Mouse (Mus musculus): ENCODE results near the gene Snx33.

Gene Snx33

GRCm38 (mm10) chr9:56890522-56891250, 37.5 kb downstream of the Snx33 start:
- DNase-seq (ENCODE audit: low read depth, low spot score) = no peak

GRCm38 (mm10) chr9:56889817-56890216, 38.4 kb downstream of the Snx33 start:
- DNase-seq (ENCODE audit: low read depth, low spot score) = peak; percentile 92

- DNase-seq (ENCODE audit: low read depth, low spot score) = no peak
These were observed 40.6 kb downstream of the Snx33 start for GRCm38 (mm10) chr9:56887581-56887980.

GRCm38 (mm10) chr9:56886601-56887000, 41.6 kb downstream of the Snx33 start:
- no peak for DNase-seq (ENCODE audit: low read depth, low spot score)

DNA sequence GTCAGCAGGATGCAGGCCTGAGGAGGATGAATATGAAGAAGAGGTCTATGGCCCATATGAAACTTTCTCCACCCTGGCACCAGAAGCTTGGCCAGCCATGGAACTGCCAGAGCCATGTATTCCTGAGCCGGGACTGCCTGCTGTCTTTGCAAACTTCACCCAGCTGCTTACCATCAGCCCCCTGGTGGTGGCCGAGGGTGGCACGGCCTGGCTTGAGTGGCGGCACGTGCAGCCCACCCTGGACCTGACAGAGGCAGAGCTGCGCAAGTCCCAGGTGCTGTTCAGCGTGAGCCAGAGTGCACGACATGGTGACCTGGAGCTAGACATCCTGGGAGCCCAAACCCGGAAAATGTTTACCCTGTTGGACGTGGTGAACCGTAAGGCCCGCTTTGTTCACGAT, 42.1 kb downstream of the Snx33 start:
- DNase-seq (ENCODE audit: low read depth, low spot score) = no peak

- no peak for DNase-seq (ENCODE audit: low read depth, low spot score)
These were observed 43.8 kb downstream of the Snx33 start for GRCm38 (mm10) chr9:56884328-56884727.

DNA sequence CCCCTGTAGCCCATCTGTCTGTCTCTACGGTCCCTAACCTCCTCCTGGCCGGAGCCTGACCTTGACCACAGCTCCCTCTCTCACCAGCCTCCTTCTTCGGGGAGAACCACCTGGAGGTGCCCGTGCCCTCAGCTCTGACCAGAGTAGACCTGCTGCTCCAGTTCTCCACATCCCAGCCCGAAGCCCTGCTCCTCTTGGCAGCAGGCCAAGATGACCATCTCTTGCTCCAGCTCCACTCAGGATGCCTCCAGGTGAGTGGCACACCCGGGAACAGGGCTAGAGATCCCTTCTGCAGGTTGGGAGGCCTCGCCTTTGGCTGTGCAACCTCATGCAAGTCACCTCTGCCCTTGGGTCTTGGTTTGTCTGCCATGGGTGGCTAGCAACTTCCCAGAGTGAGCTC, 44.7 kb downstream of the Snx33 start:
- DNase-seq (ENCODE audit: low read depth, low spot score) = no peak

DNA sequence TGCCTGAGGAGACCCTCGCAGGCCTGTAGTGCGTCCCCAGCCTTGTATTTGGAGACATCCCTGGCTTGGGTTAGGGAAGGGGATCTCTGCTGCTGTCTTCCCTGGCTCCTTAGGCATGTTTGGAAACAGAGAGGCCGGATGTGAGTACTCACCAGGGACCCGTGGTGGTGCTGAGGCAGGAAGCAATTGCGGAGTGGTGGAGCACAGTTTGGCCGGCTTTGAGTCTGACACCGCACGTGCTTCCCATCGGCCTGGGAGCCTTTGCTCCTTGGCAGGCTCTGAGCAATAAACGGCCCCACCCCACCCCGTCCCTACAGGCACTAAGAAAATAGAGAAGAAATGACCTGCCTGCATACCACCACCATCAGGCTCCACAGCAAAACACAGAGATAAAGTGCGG, 45.4 kb downstream of the Snx33 start:
- no peak for DNase-seq (ENCODE audit: low read depth, low spot score)

DNA sequence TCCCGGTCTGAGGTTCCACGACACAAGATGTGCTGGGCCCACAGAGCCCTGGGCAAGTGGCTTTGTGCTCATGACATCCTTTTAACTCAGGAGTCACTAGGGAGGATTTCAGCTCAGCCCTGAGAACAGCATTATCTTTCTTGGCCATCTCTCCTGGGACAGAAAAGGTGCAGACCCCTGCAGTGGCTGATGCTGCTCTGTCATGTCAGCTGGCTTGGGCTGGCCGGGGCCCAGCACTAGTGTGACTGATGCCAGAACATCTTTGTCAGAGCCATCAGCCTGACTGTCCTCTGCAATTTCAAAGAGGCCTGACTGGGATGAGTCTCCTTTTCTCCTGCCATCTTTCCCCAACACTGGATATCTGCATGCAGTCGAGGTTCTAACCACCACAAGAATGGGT, 45.9 kb downstream of the Snx33 start:
- DNase-seq (ENCODE audit: low read depth, low spot score) = no peak

DNA sequence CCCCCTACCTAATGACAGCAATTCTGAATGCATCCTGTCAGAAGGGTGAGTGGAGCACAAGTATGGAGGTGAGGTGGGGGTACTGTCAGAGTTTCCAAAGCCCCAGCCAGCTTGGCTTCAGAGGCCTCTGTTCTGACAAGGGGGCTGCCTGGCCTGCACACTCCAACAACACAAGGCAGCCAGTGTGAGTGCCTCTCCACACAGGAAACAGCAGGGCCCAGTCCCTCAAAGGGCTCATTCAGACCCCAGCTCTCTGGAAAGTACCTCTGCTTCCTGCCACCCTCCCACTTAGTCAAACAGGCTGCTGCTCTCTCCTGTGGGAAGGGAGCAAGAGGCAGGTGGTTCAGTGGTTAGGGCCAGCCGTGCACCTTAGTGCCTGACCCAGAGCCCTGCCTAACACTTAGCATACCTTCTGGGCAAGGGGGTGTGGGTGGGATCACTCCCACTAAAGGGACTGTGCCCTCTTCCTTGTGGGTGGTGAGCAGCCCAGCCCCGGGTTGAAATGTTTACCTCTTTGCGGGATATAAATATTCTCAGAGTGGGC, 46.6 kb downstream of the Snx33 start:
- no peak for DNase-seq (ENCODE audit: low read depth, low spot score)

DNA sequence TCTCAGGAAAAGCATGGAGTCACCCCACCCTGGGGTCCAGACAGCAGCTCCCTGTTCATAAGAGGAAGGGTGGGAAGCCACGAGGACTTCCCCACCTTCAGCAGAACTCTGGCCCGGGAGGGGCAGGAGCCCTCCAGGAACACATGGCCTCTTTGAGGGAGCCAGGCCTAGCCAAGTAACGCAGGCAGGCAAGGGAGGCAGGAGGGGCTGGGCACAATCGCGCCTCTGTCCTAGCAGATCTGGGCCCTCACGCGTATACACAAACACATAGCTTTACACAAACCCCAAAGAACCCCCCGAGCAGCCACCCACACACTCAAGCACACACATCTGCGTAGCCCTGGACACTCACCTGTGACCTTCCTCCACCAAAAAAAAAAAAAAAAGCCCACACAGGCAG, 47.4 kb downstream of the Snx33 start:
- no peak for DNase-seq (ENCODE audit: low read depth, low spot score)

GRCm38 (mm10) chr9:56877284-56877683, 50.9 kb downstream of the Snx33 start:
- peak; percentile 59 for DNase-seq (ENCODE audit: low read depth, low spot score)

DNA sequence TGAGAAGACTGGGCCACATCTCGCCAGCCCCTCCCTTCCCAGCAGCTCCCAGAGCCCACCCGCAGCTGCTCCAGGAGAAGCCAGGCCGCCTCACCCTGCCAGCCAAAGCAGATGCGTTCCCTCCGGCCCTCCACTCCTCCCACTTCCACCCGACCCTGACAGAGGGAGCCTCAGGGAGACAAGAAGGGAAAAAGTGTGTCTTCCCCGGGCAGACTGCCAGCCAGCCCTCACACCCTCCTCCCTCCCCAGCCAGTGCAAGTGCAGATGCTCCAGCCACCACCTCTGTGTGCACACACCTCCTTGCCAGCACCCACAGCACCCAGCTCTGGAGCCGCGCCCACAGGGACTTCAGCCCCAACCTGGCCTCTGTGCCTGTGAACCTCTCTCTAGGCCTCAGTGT, 51.4 kb downstream of the Snx33 start:
- peak; percentile 60 for DNase-seq (ENCODE audit: low read depth, low spot score)

DNA sequence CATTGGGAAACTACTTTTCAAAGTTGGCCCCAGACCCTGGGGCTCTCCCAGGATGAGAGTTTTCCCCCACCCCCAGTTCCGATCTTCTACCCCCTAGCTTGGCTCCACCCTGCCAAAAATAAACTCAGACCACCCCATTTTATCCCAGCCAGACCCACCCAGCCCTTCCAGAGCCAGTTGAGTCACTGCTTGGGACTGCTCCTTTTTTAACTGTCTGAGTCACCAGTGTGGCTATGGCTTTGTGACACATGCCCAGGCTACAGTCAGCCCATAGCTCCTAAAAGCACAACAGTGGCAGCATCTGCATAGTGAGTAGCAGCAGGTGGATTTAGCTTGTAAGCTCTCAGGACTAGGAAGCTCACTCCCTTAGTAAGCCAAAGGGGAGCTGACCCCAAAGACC, 55.1 kb downstream of the Snx33 start:
- DNase-seq (ENCODE audit: low read depth, low spot score) = peak; percentile 74

- DNase-seq (ENCODE audit: low read depth, low spot score) = peak; percentile 57
These were observed 55.9 kb downstream of the Snx33 start for GRCm38 (mm10) chr9:56872105-56872903.

- DNase-seq (ENCODE audit: low read depth, low spot score) = peak; percentile 73
These were observed 57.0 kb downstream of the Snx33 start for GRCm38 (mm10) chr9:56871191-56871590.

- peak; percentile 88 for DNase-seq (ENCODE audit: low read depth, low spot score)
These were observed 57.4 kb downstream of the Snx33 start for GRCm38 (mm10) chr9:56870778-56871177.

GRCm38 (mm10) chr9:56869552-56869951, 58.6 kb downstream of the Snx33 start:
- no peak for DNase-seq (ENCODE audit: low read depth, low spot score)

DNA sequence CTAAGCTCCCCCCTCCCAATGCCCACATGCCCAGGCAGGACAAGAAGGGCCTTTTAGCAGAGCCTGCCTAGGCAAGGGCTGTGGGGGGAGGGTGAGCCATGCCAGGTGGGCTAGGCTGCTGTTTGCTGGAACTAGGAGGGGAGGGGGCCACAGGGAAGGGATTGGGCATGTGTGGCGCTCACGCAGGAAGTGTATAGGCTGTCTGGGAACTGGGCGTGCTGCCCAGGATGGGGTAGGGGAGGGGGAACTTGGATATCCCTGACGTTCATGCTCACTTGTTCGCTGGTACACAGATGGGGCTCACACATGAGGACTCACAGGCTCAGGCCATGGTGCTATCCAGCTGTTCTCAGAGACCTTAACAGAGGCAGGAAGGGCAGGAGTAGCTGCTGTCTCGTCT, 59.9 kb downstream of the Snx33 start:
- no peak for DNase-seq (ENCODE audit: low read depth, low spot score)
